Mouse (Mus musculus) hindbrain, embryonic 15.5 days (tissue): ENCODE results near the gene Arhgef11. TPM values are rescaled to one million over a fixed set of nuclear protein-coding genes. Genes with fewer than 3 reads are reported as not detected.
A peak's percentile ranks its signal among the peaks of the same experiment; 100 is the strongest.

Experiments
- ATAC-seq: fragments of 200-750 bp; cut with Nextera tagmentation; 2 replicates; pipeline ENCODE4 v1.8.0; 2017; ENCODE audit warnings: low read depth, moderate number of reproducible peaks, moderate TSS enrichment; ENCODE audit not compliant: low FRiP score
- H3K27ac ChIP-seq: fragments of 300-500 bp; sonication (generic); replicated peaks from 2 replicates; pipeline ENCODE4 v1.5.1; 2015; ENCODE audit warnings: mild to moderate bottlenecking, inconsistent platforms
- H3K27me3 ChIP-seq: fragments of 300-500 bp; sonication (generic); 2 replicates; pipeline ENCODE4 v1.6.1; 2015; ENCODE audit warnings: control low read depth, inconsistent platforms
- H3K36me3 ChIP-seq: fragments of 300-500 bp; sonication (generic); 2 replicates; pipeline ENCODE4 v1.6.1; 2015; ENCODE audit warnings: control low read depth, inconsistent platforms
- H3K4me1 ChIP-seq: fragments of 300-500 bp; sonication (generic); replicated peaks from 2 replicates; pipeline ENCODE4 v1.6.1; 2015; ENCODE audit warnings: control low read depth, inconsistent platforms
- H3K4me2 ChIP-seq: fragments of 300-500 bp; sonication (generic); 2 replicates; pipeline ENCODE4 v1.6.1; 2015; ENCODE audit warnings: moderate library complexity, mild to moderate bottlenecking, inconsistent platforms
- H3K4me3 ChIP-seq: fragments of 300-500 bp; sonication (generic); 2 replicates; pipeline ENCODE4 v1.5.1; 2015; ENCODE audit warnings: mild to moderate bottlenecking, inconsistent platforms
- H3K9ac ChIP-seq: fragments of 300-500 bp; sonication (generic); 2 replicates; pipeline ENCODE4 v1.6.1; 2015; ENCODE audit warnings: inconsistent platforms
- H3K9me3 ChIP-seq: fragments of 300-500 bp; sonication (generic); 2 replicates; pipeline ENCODE4 v1.6.1; 2016; ENCODE audit warnings: control low read depth, inconsistent platforms
- WGBS: fragments of 180-500 bp; shearing (Covaris S2); methylation state at CpG from one replicate; pipeline ENCODE4 v1.1.7; 2015; 5-methylcytosine and 5-hydroxymethylcytosine counted together
- polyA plus RNA-seq: library from polyadenylated mRNA; unstranded; fragments of >200 nt; fragmentation: Nextera tagmentation; extraction: Ambion mirVana; gene quantifications from 2 replicates; pipeline ENCODE4 v1.2.1, GENCODE M21; 2015

Arhgef11 gene
- polyA plus RNA-seq, 1 experiment from 2014 or later, result 22.0 TPM

DNA sequence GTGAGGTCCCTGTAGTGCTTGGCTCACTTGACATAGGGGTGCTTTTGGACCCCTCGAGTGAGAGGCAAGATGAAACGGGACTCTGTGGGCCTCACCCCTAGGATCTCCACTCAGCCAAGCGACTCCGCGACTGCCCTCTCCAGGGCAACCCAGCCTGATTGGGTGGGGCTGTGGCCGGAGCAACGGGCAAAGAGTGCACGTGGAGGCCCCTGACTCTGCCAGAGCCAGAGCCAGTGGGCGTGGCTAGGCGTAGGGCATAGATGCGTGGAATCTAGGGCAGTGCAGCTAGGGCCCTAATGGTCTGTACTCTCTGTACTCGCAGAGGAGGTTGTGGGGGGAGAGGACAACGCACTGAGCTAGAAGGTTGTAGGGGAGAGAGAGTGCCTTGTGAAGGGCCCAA lies 131.1 kb downstream of the Arhgef11 start, which contains the start of gene Lrrc71:
TSS of gene Lrrc71 (minus strand) at position 195 of the 400 bp plus-strand sequence.
- no peaks in the 10 kb centered on the region for H3K9me3 ChIP-seq
- H3K27ac ChIP-seq, result no peak within 1 kb of the TSS
- H3K27me3 ChIP-seq, result no peaks in the 10 kb centered on the region
- H3K36me3 ChIP-seq, result no peaks in the 10 kb centered on the region
- peaks cover 11% of the 10 kb centered on the region for H3K4me1 ChIP-seq
- WGBS, result 44% methylated on average over 13 of the region's 13 CpGs
- H3K4me2 ChIP-seq, result no peak within 1 kb of the TSS
- H3K9ac ChIP-seq, result no peak within 1 kb of the TSS
- no peak within 1 kb of the TSS for H3K4me3 ChIP-seq
- peak; percentile 25; the same call in 1 of the 2 replicates for ATAC-seq

DNA sequence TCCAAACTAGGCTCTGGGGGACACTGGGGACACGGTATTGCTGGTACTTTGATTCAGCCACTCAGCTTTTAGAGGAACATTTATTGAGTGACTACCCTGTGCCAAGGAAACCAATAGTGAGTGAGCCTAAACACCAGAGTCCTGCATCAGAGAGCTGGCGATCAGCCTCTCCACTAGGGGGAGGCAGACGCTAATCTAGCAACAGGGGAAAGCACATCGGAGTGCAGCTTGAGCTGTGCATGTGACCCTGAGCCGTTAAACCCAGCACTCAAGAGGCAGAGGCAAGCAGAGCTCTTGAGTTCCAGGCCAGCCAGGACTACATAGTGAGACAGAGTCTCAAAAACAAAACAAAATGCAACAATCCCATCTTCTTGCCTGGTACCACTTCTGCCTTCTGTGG lies 131.7 kb downstream of the Arhgef11 start:
- Histone ChIP-seq H3K27ac (no peak overlapping the region), H3K4me3 (no peak overlapping the region), H3K4me2 (no peak overlapping the region), H3K36me3 (no peaks in the 10 kb centered on the region), H3K9me3 (no peaks in the 10 kb centered on the region), H3K4me1 (peaks cover 11% of the 10 kb centered on the region), H3K27me3 (no peaks in the 10 kb centered on the region), H3K9ac (no peak overlapping the region)
- WGBS, result 20% methylated on average over 5 of the region's 5 CpGs
- no peak for ATAC-seq

DNA sequence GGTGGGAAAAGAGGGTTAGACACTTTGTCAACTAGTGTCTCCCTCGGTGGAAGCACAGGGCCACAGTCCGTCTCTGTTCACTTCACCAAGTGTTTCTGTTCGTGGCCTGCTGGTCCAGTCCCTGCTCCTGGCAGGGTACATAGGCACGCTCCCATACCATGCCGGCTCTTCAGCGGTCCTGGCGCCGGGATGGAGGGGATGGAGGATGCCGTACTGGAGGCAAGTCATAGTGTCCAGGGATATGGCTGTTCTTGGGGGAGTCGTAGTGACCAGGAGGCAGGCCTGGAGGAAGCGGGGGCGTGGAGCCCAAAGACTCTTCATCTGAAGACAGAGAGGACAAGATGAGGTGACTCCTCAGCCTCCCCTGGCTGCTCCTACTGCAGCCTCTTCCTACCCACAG lies 132.6 kb downstream of the Arhgef11 start:
- 91% methylated on average over 12 of the region's 12 CpGs for WGBS
- 0 out of 2 replicates have a peak, but pooled peaks cover 7% of the 10 kb centered on the region for H3K27me3 ChIP-seq
- H3K9ac ChIP-seq, result no peak overlapping the region
- no peak for ATAC-seq
- no peak overlapping the region for H3K27ac ChIP-seq
- H3K4me2 ChIP-seq, result no peak overlapping the region
- no peak overlapping the region for H3K4me3 ChIP-seq
- H3K9me3 ChIP-seq, result no peaks in the 10 kb centered on the region
- H3K4me1 ChIP-seq, result peaks cover 8% of the 10 kb centered on the region
- no peaks in the 10 kb centered on the region for H3K36me3 ChIP-seq

DNA sequence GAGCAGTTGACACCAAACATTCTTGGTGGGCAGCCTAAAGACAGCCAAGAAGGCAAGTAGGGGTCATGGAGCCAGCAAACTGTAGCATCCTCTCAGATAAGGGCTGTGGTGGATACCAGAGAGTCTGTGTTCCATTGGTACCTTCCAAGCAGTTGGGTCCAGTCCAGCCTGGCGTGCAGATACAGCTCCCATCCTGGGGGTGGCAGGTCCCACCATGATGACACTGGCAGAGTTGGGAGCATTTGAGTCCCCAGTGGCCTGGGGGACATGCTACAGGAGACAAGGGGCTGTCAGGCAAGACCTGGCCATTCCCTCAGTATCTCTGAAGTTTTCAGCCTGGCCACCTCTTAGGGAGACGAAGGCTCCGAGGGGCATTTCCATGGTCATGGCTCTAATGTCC lies 135.2 kb downstream of the Arhgef11 start:
- ATAC-seq, result no peak
- H3K9me3 ChIP-seq, result no peaks in the 10 kb centered on the region
- H3K27ac ChIP-seq, result no peak overlapping the region
- peaks cover 17% of the 10 kb centered on the region for H3K27me3 ChIP-seq
- WGBS, result 87% methylated on average over 3 of the region's 3 CpGs
- H3K36me3 ChIP-seq, result no peaks in the 10 kb centered on the region
- no peak overlapping the region for H3K4me3 ChIP-seq
- H3K4me1 ChIP-seq, result peaks cover 6% of the 10 kb centered on the region
- H3K4me2 ChIP-seq, result no peak overlapping the region
- H3K9ac ChIP-seq, result no peak overlapping the region

DNA sequence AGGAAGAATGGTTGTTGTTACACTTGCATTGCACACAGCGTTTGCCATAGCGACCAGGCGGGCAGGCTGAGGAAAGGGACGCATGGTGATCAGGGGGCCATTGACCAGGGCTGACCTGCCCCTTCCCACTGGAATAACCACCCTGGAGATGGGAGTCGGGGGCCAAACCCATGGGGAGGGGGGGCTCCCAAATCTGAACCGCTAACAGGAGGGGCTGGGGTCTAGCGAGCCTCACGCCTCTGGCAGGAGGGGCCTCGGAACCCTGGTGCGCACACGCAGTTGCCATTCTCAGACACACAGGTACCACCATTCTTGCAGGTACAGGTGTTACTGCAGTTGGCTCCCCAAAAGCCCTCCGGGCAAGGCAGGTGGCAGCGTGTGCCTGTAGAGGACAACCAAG lies 136.5 kb downstream of the Arhgef11 start:
- 79% methylated on average over 13 of the region's 13 CpGs for WGBS
- Histone ChIP-seq H3K4me3 (no peak overlapping the region), H3K9ac (no peak overlapping the region), H3K9me3 (no peaks in the 10 kb centered on the region), H3K36me3 (no peaks in the 10 kb centered on the region), H3K27ac (no peak overlapping the region), H3K4me1 (peaks cover 6% of the 10 kb centered on the region), H3K4me2 (no peak overlapping the region), H3K27me3 (peaks cover 17% of the 10 kb centered on the region)
- ATAC-seq, result no peak

DNA sequence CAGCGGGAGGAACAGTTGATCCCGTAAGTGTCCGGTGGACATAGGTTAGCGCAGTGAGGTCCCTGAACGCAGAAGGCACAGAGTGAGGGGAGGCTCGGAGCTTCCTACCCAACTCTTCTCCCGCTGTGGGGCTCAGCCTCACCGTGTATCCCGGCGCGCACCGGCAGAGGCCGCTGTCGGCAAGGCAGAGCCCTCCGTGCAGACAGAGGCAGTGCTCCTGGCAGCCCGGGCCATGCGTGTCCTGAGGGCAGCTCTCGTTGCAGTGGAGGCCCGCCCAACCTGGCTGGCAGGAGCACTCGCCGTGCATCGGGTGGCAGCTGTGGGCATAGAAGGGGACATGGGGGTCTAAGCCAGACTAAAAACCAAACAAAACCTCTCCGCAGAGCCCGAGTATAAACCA lies 138.6 kb downstream of the Arhgef11 start:
- no peaks in the 10 kb centered on the region for H3K9me3 ChIP-seq
- no peak overlapping the region for H3K27ac ChIP-seq
- H3K4me1 ChIP-seq, result peaks cover 6% of the 10 kb centered on the region
- peak overlapping the region; percentile 27 for H3K4me3 ChIP-seq
- WGBS, result 4% methylated on average over 24 of the region's 24 CpGs
- peaks cover 17% of the 10 kb centered on the region for H3K27me3 ChIP-seq
- peak overlapping the region; percentile 38; the same call in 1 of the 2 replicates for H3K9ac ChIP-seq
- peak overlapping the region; percentile 58 for H3K4me2 ChIP-seq
- ATAC-seq, result peak; percentile 88
- no peaks in the 10 kb centered on the region for H3K36me3 ChIP-seq

DNA sequence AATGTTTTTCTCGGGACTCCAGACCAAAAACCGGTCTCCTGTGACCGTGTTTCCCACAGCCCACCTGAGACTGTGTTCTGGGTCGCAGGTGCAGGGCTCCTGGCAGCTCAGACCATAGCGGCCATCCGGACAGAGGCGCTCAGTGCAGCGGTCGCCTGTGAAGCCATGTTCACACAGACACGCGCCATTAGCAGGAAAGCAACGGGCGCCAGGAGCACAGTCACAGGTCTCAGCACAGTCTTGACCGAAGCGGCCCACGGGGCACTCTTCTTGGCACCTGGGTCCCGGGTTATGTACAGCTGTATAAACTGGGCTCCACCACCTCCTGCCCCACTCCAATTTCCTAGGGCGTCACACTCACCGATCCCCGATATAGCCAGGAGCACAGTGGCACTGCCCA lies 139.1 kb downstream of the Arhgef11 start:
- peaks cover 17% of the 10 kb centered on the region for H3K27me3 ChIP-seq
- H3K4me2 ChIP-seq, result peak overlapping the region; percentile 58
- no peak overlapping the region for H3K9ac ChIP-seq
- H3K36me3 ChIP-seq, result no peaks in the 10 kb centered on the region
- H3K9me3 ChIP-seq, result no peaks in the 10 kb centered on the region
- 50% methylated on average over 20 of the region's 20 CpGs for WGBS
- no peak for ATAC-seq
- peaks cover 6% of the 10 kb centered on the region for H3K4me1 ChIP-seq
- no peak overlapping the region for H3K27ac ChIP-seq
- H3K4me3 ChIP-seq, result peak overlapping the region; percentile 27

DNA sequence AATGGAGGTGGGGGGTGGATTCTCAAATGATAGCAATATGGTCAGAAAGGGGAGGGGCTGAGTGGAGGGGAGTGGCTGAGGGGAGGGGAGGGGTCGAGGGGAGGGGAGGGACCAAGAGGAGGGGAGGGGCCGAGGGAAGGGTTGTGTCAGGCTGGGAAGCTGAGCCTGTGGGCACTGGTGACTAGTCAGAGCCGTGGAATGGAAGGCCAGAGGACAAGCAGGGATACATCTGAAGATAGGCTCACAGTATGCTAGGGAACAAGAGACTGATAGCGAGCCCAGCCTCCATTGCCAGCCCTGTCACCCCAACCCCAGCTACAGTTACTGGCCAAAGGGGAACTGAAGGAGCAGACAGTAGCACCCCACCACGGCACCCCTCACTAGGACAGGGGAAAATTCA lies 141.3 kb downstream of the Arhgef11 start:
- ATAC-seq, result no peak
- H3K4me1 ChIP-seq, result peaks cover 8% of the 10 kb centered on the region
- no peaks in the 10 kb centered on the region for H3K9me3 ChIP-seq
- H3K9ac ChIP-seq, result no peak overlapping the region
- peaks cover 17% of the 10 kb centered on the region for H3K27me3 ChIP-seq
- H3K4me3 ChIP-seq, result no peak overlapping the region
- WGBS, result 51% methylated on average over 4 of the region's 5 CpGs
- H3K36me3 ChIP-seq, result no peaks in the 10 kb centered on the region
- no peak overlapping the region for H3K27ac ChIP-seq
- no peak overlapping the region for H3K4me2 ChIP-seq

DNA sequence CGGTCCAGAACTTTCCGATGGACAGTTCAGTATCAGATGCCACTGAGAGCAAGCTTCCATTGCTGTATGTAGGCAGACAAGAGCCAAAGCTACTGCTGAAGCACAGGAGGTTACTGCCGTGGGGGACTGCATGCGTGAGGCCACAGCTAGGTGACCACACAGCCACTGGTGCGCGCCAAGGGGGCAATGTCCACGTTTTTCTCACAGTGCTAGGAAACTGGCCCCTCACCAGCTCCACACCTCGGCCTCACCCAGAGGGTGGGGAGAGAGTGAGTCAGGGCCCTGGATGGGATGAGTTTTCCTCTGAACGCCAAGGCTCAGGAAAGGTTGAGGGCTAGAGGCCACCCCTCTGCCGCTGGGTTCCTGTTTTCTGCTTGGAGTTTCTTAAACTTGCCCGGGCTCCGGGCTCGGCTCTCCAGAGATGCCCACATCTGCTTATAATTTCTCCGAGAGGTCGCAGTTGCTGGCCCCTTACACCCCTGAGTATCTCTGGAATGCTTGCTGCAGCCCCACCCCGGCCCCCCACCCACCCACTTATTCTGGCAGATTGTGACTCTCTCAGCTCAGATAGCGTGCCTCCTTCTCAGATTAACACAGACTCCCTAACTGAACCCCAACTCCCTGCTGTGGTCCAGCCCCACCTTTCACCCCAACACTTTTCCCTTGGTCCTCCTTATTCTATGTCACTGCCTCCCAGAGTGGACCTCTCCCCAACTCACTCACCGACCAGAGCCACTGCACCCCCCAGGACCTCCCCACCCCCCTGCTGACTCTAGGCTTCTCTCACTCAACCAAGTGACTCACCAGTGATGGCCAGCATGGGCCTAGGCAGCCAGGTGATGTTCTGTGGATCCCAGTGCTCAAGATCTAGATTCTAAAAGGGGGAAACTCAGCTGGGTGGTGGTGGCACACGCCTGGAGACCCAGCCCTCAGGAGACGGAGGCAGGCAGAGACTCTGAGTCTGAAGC lies 144.3 kb downstream of the Arhgef11 start:
- H3K27me3 ChIP-seq, result peaks cover 11% of the 10 kb centered on the region; the same call in 1 of the 2 replicates

DNA sequence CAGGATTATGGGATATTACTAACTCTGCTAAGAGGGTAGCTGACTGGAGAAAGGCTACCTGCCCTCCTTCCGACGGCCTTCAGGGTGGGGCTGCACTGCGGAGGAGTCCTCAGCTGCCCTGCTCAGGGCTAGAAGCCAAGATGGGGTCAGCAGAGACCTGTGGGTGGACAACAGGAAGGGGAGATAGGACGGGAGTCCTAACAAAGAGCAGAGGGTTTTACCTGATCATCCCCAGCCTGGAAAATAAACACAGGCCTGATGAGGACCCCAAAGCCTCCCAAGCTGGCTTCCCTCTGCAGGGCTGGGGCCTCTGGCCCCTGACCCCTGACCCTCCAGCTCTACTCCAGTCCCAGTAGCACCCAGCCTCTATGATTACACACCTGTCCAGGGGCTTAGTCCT lies 145.8 kb downstream of the Arhgef11 start:
- no peaks in the 10 kb centered on the region for H3K9me3 ChIP-seq
- peak overlapping the region; percentile 33 for H3K4me2 ChIP-seq
- peaks cover 17% of the 10 kb centered on the region; the same call in 1 of the 2 replicates for H3K27me3 ChIP-seq
- no peaks in the 10 kb centered on the region for H3K36me3 ChIP-seq
- H3K4me3 ChIP-seq, result no peak overlapping the region
- H3K27ac ChIP-seq, result no peak overlapping the region
- 0 out of 2 replicates have a peak, but pooled peaks cover 8% of the 10 kb centered on the region for H3K4me1 ChIP-seq
- no peak overlapping the region for H3K9ac ChIP-seq
- ATAC-seq, result no peak
- WGBS, result 72% methylated on average over 4 of the region's 4 CpGs

More for the DNA sequence above, 144.3 kb downstream of the Arhgef11 start:
- no peak overlapping the region for H3K27ac ChIP-seq
- no peak overlapping the region for H3K4me2 ChIP-seq
- no peak overlapping the region for H3K9ac ChIP-seq
- ATAC-seq, result no peak
- no peak overlapping the region for H3K4me3 ChIP-seq
- H3K9me3 ChIP-seq, result no peaks in the 10 kb centered on the region
- 0 out of 2 replicates have a peak, but pooled peaks cover 8% of the 10 kb centered on the region for H3K4me1 ChIP-seq
- no peaks in the 10 kb centered on the region for H3K36me3 ChIP-seq
- 81% methylated on average over 20 of the region's 20 CpGs for WGBS

DNA sequence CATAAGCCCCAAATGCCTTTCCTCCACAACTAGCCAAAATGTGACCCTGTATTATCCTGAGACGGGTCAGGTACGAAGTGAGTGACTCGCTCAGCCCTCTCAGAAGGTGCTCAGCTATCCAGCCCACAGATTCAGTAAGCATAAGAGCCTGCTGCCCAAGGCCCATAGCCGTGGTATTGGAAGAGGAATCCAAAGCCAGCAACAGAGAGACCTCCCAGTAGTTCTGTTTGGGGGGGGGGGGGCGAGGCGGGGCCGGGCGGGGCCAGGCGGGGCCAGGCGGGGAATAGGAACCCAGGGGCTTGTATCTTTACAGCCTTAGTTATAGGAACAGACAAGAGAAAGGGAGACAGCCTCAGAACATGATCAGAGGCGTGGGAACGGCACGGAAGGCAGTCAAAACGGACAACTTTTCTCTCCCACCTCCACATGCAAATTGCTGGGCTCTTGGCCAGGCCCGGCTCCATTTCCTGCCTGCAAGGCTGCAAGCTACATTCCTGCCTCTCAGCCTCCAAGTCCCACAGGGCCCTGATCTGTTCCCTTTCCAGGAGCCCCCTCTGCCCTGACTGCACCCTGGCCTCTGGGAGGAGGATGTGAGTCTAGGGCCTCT lies 146.4 kb downstream of the Arhgef11 start:
- Histone ChIP-seq H3K9ac (no peak overlapping the region), H3K27ac (0 out of 2 replicates have a peak overlapping the region, but pooled peaks have one; percentile 53), H3K27me3 (peaks cover 21% of the 10 kb centered on the region; the same call in 1 of the 2 replicates), H3K4me2 (peak overlapping the region; percentile 33), H3K36me3 (no peaks in the 10 kb centered on the region), H3K9me3 (no peaks in the 10 kb centered on the region), H3K4me1 (0 out of 2 replicates have a peak, but pooled peaks cover 9% of the 10 kb centered on the region), H3K4me3 (no peak overlapping the region)
- 20% methylated on average over 15 of the region's 15 CpGs for WGBS
- no peak for ATAC-seq

DNA sequence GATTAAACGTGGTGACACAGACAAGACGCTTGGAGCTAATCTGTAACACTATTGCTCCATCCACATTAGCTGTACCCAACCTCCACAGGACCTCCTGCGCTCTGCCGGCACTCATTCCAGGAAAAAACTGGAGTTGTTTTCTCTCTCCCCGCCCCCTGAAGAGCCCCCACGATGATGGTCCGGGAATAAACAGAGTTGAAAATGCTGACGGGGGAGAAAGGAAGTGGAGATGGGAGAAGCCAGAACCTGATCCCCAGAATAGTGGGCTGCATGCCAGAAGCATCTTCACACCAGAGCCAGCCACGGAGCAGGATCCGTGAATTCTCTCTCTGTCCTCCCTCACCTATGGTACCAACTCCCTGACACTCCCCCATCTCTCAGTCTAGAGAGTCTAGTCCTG lies 147.1 kb downstream of the Arhgef11 start:
- H3K36me3 ChIP-seq, result no peaks in the 10 kb centered on the region
- H3K4me2 ChIP-seq, result peak overlapping the region; percentile 33
- peak overlapping the region; percentile 53; the same call in 1 of the 2 replicates for H3K27ac ChIP-seq
- H3K4me1 ChIP-seq, result 0 out of 2 replicates have a peak, but pooled peaks cover 12% of the 10 kb centered on the region
- no peak overlapping the region for H3K9ac ChIP-seq
- H3K4me3 ChIP-seq, result no peak overlapping the region
- H3K9me3 ChIP-seq, result no peaks in the 10 kb centered on the region
- no peak for ATAC-seq
- peaks cover 27% of the 10 kb centered on the region; the same call in 1 of the 2 replicates for H3K27me3 ChIP-seq
- 36% methylated on average over 10 of the region's 10 CpGs for WGBS
